Mouse (Mus musculus): ENCODE results near the gene Lrrc8d.

GRCm38 (mm10) chr5:105679921-105680843 lies 19.6 kb upstream of the Lrrc8d start:
- no peak for TF ChIP-seq CTCF (IDR thresholded peaks at IDR 0.05)
- no peak for TF ChIP-seq EP300 (IDR thresholded peaks at IDR 0.05)
